Mouse (Mus musculus): ENCODE measurements around the gene Fam126b. TPM values are rescaled to one million over a fixed set of nuclear protein-coding genes. Genes with fewer than 3 reads are reported as not detected.

Fam126b gene
- total and polyA plus RNA-seq, 3 experiments: 5.5 to 5.7 TPM; not detected in 1

GRCm38 (mm10) chr1:58614424-58614823, 28.3 kb upstream of the Fam126b start (continued):
- TF ChIP-seq ZKSCAN1 (IDR thresholded peaks at IDR 0.05; ENCODE audit: low read depth, low read length) (no peak), ZMIZ1 (IDR thresholded peaks at IDR 0.05; ENCODE audit: low read depth, low read length) (no peak), POLR2AphosphoS2 (IDR thresholded peaks at IDR 0.05; ENCODE audit: low read length) (no peak), NELFE (IDR thresholded peaks at IDR 0.05; ENCODE audit: low read depth, low read length) (no peak), TBP (IDR thresholded peaks at IDR 0.05; ENCODE audit: low read depth, low read length) (no peak), KAT2A (conservative IDR thresholded peaks at IDR 0.05; ENCODE audit: low read depth, low read length) (no peak), ZC3H11A (IDR thresholded peaks at IDR 0.05; ENCODE audit: low read depth, low read length) (no peak), CTCF (IDR thresholded peaks at IDR 0.05 in 2 of 3, conservative IDR thresholded peaks at IDR 0.05 in 1 of 3; ENCODE audit: control insufficient read depth in 1 of 3, insufficient read depth in 1 of 3, low read depth in 2 of 3, low read length in 3 of 3, poor library complexity in 1 of 3, severe bottlenecking in 1 of 3) (no peak), BHLHE40 (IDR thresholded peaks at IDR 0.05; ENCODE audit: borderline replicate concordance, low read depth, low read length) (peak; percentile 94)

GRCm38 (mm10) chr1:58613786-58614185, 27.7 kb upstream of the Fam126b start:
- Histone ChIP-seq H3K79me2 (ENCODE audit: control insufficient read depth, insufficient read depth, low read length, poor library complexity) (no peaks in the 10 kb centered on the region), H3K36me3 (ENCODE audit: control insufficient read depth in 1 of 2, insufficient read depth in 2 of 2, low read length in 2 of 2) (peaks cover 0 to 15% of the 10 kb centered on the region in 2 experiments; a peak in 2 of 4 replicates), H3K4me1 (ENCODE audit: control insufficient read depth in 1 of 2, insufficient read depth in 2 of 2, low read length in 2 of 2) (peaks cover 5 to 15% of the 10 kb centered on the region in 2 experiments), H3K27ac (ENCODE audit: control insufficient read depth, low read depth, low read length) (no peak overlapping the region), H3K9me3 (replicated peaks; ENCODE audit: insufficient read depth, low read length) (no peaks in the 10 kb centered on the region), H3K4me3 (ENCODE audit: control insufficient read depth in 1 of 2, insufficient read depth in 1 of 2, low read depth in 2 of 2, low read length in 2 of 2) (no peak overlapping the region), H3K9ac (ENCODE audit: control insufficient read depth, low read depth, low read length, poor library complexity, severe bottlenecking) (no peak overlapping the region), H3K27me3 (ENCODE audit: control insufficient read depth in 1 of 2, insufficient read depth in 2 of 2, low read length in 2 of 2) (no peaks in the 10 kb centered on the region; a peak in 1 of 4 replicates)
- no peak for TF ChIP-seq USF2 (IDR thresholded peaks at IDR 0.05; ENCODE audit: borderline replicate concordance in 1 of 2, insufficient read depth in 1 of 2, low read depth in 1 of 2, low read length in 2 of 2)
- TF ChIP-seq POLR2AphosphoS5 (IDR thresholded peaks at IDR 0.05; ENCODE audit: borderline replicate concordance, low read depth, low read length): no peak
- no peak for TF ChIP-seq POLR2A (IDR thresholded peaks at IDR 0.05; ENCODE audit: control insufficient read depth in 1 of 2, insufficient read depth in 1 of 2, low read depth in 1 of 2, low read length in 2 of 2, poor library complexity in 1 of 2)
- TF ChIP-seq JUND (IDR thresholded peaks at IDR 0.05; ENCODE audit: low read depth, low read length): no peak
- DNase-seq (ENCODE audit: low read depth, low spot score): peak; percentile 68

- Histone ChIP-seq H3K9me3 (replicated peaks; ENCODE audit: insufficient read depth, low read length) (no peaks in the 10 kb centered on the region), H3K9ac (ENCODE audit: control insufficient read depth, low read depth, low read length, poor library complexity, severe bottlenecking) (no peak overlapping the region), H3K4me1 (ENCODE audit: control insufficient read depth in 1 of 2, insufficient read depth in 2 of 2, low read length in 2 of 2) (peaks cover 0 to 8% of the 10 kb centered on the region in 2 experiments; a peak in 2 of 4 replicates), H3K27me3 (ENCODE audit: control insufficient read depth in 1 of 2, insufficient read depth in 2 of 2, low read length in 2 of 2) (no peaks in the 10 kb centered on the region; a peak in 1 of 4 replicates), H3K36me3 (ENCODE audit: control insufficient read depth in 1 of 2, insufficient read depth in 2 of 2, low read length in 2 of 2) (peaks cover 0 to 5% of the 10 kb centered on the region in 2 experiments; a peak in 1 of 4 replicates), H3K79me2 (ENCODE audit: control insufficient read depth, insufficient read depth, low read length, poor library complexity) (no peaks in the 10 kb centered on the region), H3K4me3 (ENCODE audit: control insufficient read depth in 1 of 2, insufficient read depth in 1 of 2, low read depth in 2 of 2, low read length in 2 of 2) (no peak overlapping the region), H3K27ac (ENCODE audit: control insufficient read depth, low read depth, low read length) (no peak overlapping the region)
- DNase-seq (ENCODE audit: low read depth, low spot score): no peak
- no peak for TF ChIP-seq CTCF (IDR thresholded peaks at IDR 0.05 in 2 of 3, conservative IDR thresholded peaks at IDR 0.05 in 1 of 3; ENCODE audit: control insufficient read depth in 1 of 3, insufficient read depth in 1 of 3, low read depth in 2 of 3, low read length in 3 of 3, poor library complexity in 1 of 3, severe bottlenecking in 1 of 3)
Measured at GRCm38 (mm10) chr1:58610611-58611010, 24.5 kb upstream of the Fam126b start.

All from MEL (cell line).